Mouse (Mus musculus): ENCODE results near the gene Pjvk. TPM values are rescaled to one million over a fixed set of nuclear protein-coding genes. Genes with fewer than 3 reads are reported as not detected.

Gene Pjvk
- polyA plus RNA-seq, 1 experiment: 0.06 TPM

DNA sequence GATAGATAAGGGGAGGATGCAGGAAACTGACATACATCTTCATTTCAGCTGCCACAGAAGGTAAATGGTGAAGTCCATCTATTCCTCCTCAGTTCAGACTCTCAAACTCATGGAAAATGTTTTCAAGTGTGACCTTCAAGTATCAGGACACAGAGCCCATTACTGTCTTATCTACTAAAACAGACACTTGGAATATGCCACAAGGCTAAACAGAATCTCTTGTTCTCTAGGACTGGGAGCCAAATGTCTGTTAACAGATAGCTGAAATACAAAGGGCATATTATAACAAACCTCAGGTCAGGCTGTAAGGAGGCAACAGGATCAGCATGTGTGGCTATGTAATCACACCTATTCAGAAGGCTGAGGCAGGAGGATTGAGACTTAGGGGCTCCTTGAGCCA is 4.5 kb upstream of the Pjvk start:
- no peak for TF ChIP-seq POLR2A (IDR thresholded peaks at IDR 0.05; ENCODE audit: low read depth, low read length)
- TF ChIP-seq CTCF (IDR thresholded peaks at IDR 0.05; ENCODE audit: extremely low read depth, insufficient read depth, insufficient read length, insufficient replicate concordance): no peak
- Histone ChIP-seq H3K4me3 (ENCODE audit: extremely low read depth, insufficient read depth, insufficient read length) (no peak overlapping the region), H3K36me3 (ENCODE audit: control insufficient read depth, insufficient read depth, low read length) (no peaks in the 10 kb centered on the region), H3K27me3 (ENCODE audit: control insufficient read depth, insufficient read depth, low read length) (no peaks in the 10 kb centered on the region), H3K4me1 (ENCODE audit: control insufficient read depth, insufficient read depth, insufficient read length) (no peaks in the 10 kb centered on the region; the same call in none of the 2 replicates), H3K27ac (ENCODE audit: insufficient read depth, low read length) (no peak overlapping the region)
- DNase-seq (ENCODE audit: low read depth in 1 of 2, low spot score in 2 of 2): no peak

DNA sequence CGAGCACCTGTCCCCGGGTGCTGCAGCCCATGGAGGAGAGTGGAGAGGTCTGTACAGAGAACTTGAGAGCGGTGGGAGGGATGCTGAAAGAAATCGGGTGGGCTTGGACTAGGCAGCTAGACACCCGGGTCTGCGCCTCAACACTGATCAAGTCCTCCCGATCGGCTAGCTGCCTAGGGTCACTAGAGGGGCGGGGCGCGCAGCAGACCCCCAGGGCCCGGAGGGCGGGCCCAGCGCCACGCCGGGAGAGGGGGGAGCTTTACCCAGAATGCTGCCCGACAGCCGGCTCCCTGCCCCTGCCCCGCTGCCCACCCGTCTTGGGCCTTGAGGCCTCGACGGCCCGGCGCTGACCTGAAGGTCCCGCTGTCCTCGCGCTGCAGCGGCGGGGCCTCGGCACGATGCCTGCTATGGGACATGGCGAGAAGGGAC is 821 bp upstream of the Pjvk start:
- H3K4me3 ChIP-seq (ENCODE audit: extremely low read depth, insufficient read depth, insufficient read length): peak overlapping the region; percentile 70
- H3K36me3 ChIP-seq (ENCODE audit: control insufficient read depth, insufficient read depth, low read length): no peaks in the 10 kb centered on the region
- no peaks in the 10 kb centered on the region for H3K27me3 ChIP-seq (ENCODE audit: control insufficient read depth, insufficient read depth, low read length)
- no peak for DNase-seq (ENCODE audit: low read depth in 1 of 2, low spot score in 2 of 2)
- WGBS: 2% methylated on average over 31 of the region's 32 CpGs
- no peak for TF ChIP-seq POLR2A (IDR thresholded peaks at IDR 0.05; ENCODE audit: low read depth, low read length)
- no peaks in the 10 kb centered on the region; the same call in none of the 2 replicates for H3K4me1 ChIP-seq (ENCODE audit: control insufficient read depth, insufficient read depth, insufficient read length)
- H3K27ac ChIP-seq (ENCODE audit: insufficient read depth, low read length): 0 out of 2 replicates have a peak overlapping the region, but pooled peaks have one; percentile 6

DNA sequence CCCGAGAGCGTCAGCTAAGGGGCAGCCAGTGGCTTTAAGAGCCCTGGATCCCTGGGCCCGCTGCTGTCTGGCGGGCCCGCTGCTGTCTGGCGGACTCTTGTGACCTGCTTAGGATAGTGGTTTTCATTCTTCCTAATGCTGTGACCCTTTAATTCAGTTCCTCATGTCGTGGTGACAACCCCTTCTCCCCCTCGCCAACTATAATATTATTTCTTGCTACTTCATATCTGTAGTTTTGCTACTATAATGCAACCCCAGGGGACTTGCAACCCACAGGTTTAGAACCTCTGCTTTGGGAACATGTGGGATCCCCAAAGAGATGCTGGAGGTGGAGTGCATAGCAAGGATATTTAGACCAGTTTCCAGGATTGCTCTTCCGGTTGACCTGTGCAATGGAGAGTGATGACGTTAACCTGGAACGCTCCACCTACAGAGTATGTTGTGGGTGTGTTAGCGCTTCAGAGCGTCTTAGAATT is 428 bp downstream of the Pjvk start:
- no peaks in the 10 kb centered on the region; the same call in none of the 2 replicates for H3K4me1 ChIP-seq (ENCODE audit: control insufficient read depth, insufficient read depth, insufficient read length)
- WGBS: 44% methylated on average over 13 of the region's 13 CpGs
- H3K27ac ChIP-seq (ENCODE audit: insufficient read depth, low read length): no peak overlapping the region
- no peak for DNase-seq (ENCODE audit: low read depth in 1 of 2, low spot score in 2 of 2)
- no peaks in the 10 kb centered on the region for H3K27me3 ChIP-seq (ENCODE audit: control insufficient read depth, insufficient read depth, low read length)
- H3K4me3 ChIP-seq (ENCODE audit: extremely low read depth, insufficient read depth, insufficient read length): peak overlapping the region; percentile 70; the same call in 1 of the 2 replicates
- no peaks in the 10 kb centered on the region for H3K36me3 ChIP-seq (ENCODE audit: control insufficient read depth, insufficient read depth, low read length)
- TF ChIP-seq CTCF (IDR thresholded peaks at IDR 0.05; ENCODE audit: extremely low read depth, insufficient read depth, insufficient read length, insufficient replicate concordance) (no peak), POLR2A (IDR thresholded peaks at IDR 0.05; ENCODE audit: low read depth, low read length) (no peak)

DNA sequence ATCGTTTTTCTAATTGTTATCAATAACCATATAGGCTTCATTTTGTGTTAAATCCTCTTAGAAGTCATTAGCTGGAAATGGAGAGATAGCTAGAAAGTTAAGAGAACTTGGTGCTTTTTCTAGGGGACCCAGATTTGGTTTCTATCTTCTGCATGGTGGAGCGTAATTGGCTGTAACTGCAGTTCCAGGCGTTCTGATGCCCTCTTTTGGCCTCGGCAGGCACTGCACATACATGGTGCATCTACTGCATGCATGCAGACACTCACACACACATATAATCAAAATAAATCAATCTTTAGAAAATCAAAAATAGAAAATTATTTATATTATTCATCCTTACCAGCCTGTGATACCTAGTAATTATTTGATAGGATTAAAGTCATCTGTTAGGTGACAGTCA is 4.8 kb downstream of the Pjvk start:
- Histone ChIP-seq H3K27me3 (ENCODE audit: control insufficient read depth, insufficient read depth, low read length) (no peaks in the 10 kb centered on the region), H3K27ac (ENCODE audit: insufficient read depth, low read length) (no peak overlapping the region), H3K36me3 (ENCODE audit: control insufficient read depth, insufficient read depth, low read length) (no peaks in the 10 kb centered on the region), H3K4me1 (ENCODE audit: control insufficient read depth, insufficient read depth, insufficient read length) (no peaks in the 10 kb centered on the region), H3K4me3 (ENCODE audit: extremely low read depth, insufficient read depth, insufficient read length) (no peak overlapping the region)
- no peak for DNase-seq (ENCODE audit: low read depth in 1 of 2, low spot score in 2 of 2)
- TF ChIP-seq CTCF (IDR thresholded peaks at IDR 0.05; ENCODE audit: extremely low read depth, insufficient read depth, insufficient read length, insufficient replicate concordance) (no peak), POLR2A (IDR thresholded peaks at IDR 0.05; ENCODE audit: low read depth, low read length) (no peak)
- WGBS: 90% methylated on average over 4 of the region's 4 CpGs

DNA sequence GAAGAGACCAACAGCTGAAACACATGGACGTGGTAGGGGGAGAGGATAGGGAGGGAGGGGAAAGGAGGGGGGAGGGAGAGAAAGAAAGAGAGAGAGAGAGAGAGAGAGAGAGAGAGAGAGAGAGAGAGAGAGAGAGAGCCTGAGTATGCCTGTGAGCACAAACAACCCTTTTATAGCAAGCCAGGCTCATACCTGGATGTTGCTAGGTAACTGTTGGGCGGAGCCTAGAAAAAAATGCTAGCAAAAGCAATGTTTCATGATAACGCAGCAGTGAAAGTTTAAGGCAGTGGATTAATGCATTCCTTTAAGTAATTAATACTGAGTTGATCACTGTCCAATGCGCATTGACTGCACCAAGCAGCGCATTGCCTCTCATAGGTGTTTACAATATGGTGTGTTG is 6.4 kb downstream of the Pjvk start:
- no peak for DNase-seq (ENCODE audit: low read depth in 1 of 2, low spot score in 2 of 2)
- Histone ChIP-seq H3K27me3 (ENCODE audit: control insufficient read depth, insufficient read depth, low read length) (no peaks in the 10 kb centered on the region), H3K4me3 (ENCODE audit: extremely low read depth, insufficient read depth, insufficient read length) (no peak overlapping the region), H3K4me1 (ENCODE audit: control insufficient read depth, insufficient read depth, insufficient read length) (no peaks in the 10 kb centered on the region), H3K36me3 (ENCODE audit: control insufficient read depth, insufficient read depth, low read length) (no peaks in the 10 kb centered on the region), H3K27ac (ENCODE audit: insufficient read depth, low read length) (no peak overlapping the region)
- WGBS: 92% methylated on average over 5 of the region's 5 CpGs
- TF ChIP-seq CTCF (IDR thresholded peaks at IDR 0.05; ENCODE audit: extremely low read depth, insufficient read depth, insufficient read length, insufficient replicate concordance) (no peak), POLR2A (IDR thresholded peaks at IDR 0.05; ENCODE audit: low read depth, low read length) (no peak)

DNA sequence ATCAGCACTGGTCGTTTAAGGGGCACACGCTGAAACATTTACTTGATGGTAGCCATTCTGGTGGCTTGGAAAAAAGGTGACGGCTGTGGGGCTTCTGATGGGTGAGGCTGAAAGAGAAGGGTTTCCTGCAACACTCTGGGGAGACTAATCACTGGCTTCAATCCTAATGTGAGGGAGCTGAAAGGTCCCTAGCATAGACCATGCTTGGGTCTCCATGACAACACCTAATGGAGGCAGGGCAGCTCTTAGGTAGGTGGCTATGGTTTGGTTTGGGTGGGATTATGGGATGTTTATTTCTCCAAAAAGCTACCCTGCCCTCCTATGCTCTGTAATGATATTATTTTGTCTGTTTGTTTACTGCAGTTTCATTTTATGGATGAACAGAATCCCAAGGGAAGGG is 7.2 kb downstream of the Pjvk start:
- Histone ChIP-seq H3K36me3 (ENCODE audit: control insufficient read depth, insufficient read depth, low read length) (no peaks in the 10 kb centered on the region), H3K27me3 (ENCODE audit: control insufficient read depth, insufficient read depth, low read length) (no peaks in the 10 kb centered on the region), H3K4me3 (ENCODE audit: extremely low read depth, insufficient read depth, insufficient read length) (no peak overlapping the region), H3K27ac (ENCODE audit: insufficient read depth, low read length) (no peak overlapping the region), H3K4me1 (ENCODE audit: control insufficient read depth, insufficient read depth, insufficient read length) (no peaks in the 10 kb centered on the region)
- 87% methylated on average over 3 of the region's 3 CpGs for WGBS
- DNase-seq (ENCODE audit: low read depth in 1 of 2, low spot score in 2 of 2): no peak
- TF ChIP-seq CTCF (IDR thresholded peaks at IDR 0.05; ENCODE audit: extremely low read depth, insufficient read depth, insufficient read length, insufficient replicate concordance): no peak

DNA sequence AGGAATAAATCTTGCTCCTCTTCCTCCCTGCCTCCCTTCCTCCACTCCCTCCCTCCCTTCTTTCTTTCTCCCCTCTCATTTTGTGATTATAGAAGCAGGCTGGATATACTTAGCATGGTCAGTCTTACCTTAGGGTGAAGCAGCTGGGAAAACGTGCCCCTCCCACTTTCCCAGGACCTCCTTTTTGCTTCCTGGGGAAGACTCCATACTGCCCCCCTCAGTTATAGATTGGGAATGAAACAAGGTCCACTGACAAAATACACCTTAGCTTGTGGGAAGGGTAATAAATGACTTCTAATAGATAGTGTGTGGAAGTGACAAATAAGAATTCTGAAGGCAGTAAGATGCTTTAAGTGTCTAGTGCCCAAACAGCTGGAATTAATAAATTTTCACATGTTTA is 7.7 kb downstream of the Pjvk start:
- H3K4me3 ChIP-seq (ENCODE audit: extremely low read depth, insufficient read depth, insufficient read length): no peak overlapping the region
- H3K27me3 ChIP-seq (ENCODE audit: control insufficient read depth, insufficient read depth, low read length): no peaks in the 10 kb centered on the region
- no peak overlapping the region for H3K27ac ChIP-seq (ENCODE audit: insufficient read depth, low read length)
- no peak for DNase-seq (ENCODE audit: low read depth in 1 of 2, low spot score in 2 of 2)
- no peak for TF ChIP-seq CTCF (IDR thresholded peaks at IDR 0.05; ENCODE audit: extremely low read depth, insufficient read depth, insufficient read length, insufficient replicate concordance)
- no peak for TF ChIP-seq POLR2A (IDR thresholded peaks at IDR 0.05; ENCODE audit: low read depth, low read length)
- 27% methylated on average over 1 of the region's 1 CpGs for WGBS
- no peaks in the 10 kb centered on the region for H3K36me3 ChIP-seq (ENCODE audit: control insufficient read depth, insufficient read depth, low read length)
- no peaks in the 10 kb centered on the region for H3K4me1 ChIP-seq (ENCODE audit: control insufficient read depth, insufficient read depth, insufficient read length)
